Mouse (Mus musculus): ENCODE measurements around the gene Rpl29. TPM values are rescaled to one million over a fixed set of nuclear protein-coding genes. Genes with fewer than 3 reads are reported as not detected.

Rpl29 gene
- polyA plus RNA-seq, 1 experiment, result 237 TPM

GRCm38 (mm10) chr9:106454888-106455681, 25.8 kb downstream of the Rpl29 start:
- Histone ChIP-seq H3K4me1 (ENCODE audit: control insufficient read depth, insufficient read depth, low read length) (peaks cover 16% of the 10 kb centered on the region), H3K9me3 (replicated peaks; ENCODE audit: control insufficient read depth, insufficient read depth, low read length, poor library complexity, severe bottlenecking) (no peaks in the 10 kb centered on the region), H3K9ac (ENCODE audit: low read depth, poor library complexity, severe bottlenecking) (peak overlapping the region; percentile 82)

DNA sequence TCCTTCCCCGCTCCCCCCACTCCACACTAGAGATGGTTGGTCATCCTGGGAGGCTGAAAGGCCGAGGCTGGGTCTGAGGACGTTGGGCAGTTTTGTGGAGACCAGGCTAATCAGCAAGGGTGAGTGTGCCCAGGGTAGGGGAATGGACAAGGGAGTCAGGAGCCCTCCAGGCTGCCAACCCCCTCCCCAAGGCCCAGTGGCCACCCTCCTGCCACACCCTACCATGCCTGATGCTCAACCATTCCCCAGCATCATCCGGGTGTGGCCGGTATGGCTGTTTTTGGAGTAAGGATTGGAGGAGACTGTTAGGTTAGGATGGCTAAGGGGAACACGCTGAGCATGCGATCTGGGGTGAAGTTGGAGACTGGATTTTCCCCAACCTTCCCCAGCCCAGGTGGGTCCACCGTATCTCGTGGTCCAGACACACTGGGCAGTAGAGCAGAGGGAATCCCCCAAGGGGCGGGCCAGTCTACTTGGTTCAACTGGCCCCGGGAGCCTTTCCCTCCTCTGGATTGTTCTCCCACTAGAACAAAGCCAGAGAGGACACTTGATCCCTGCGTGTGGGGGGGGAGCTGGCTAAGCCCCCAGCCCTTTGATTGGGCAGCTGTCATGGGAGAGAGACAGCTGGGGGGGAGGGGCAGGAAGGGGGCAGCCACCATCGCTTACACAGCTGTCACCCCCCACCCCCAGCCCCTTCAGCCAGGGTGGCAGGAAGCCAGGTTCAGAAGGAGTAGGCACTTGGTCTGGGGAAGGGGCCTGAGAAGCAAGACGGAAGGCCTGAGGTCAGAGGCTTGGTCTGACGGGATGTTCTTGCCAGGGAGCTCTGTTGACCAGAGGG, 27.3 kb downstream of the Rpl29 start:
- no peaks in the 10 kb centered on the region for H3K27me3 ChIP-seq (ENCODE audit: control insufficient read depth, insufficient read depth, low read length, poor library complexity, severe bottlenecking)
- H3K4me1 ChIP-seq (ENCODE audit: control insufficient read depth, insufficient read depth, low read length), result peaks cover 14% of the 10 kb centered on the region
- H3K36me3 ChIP-seq (ENCODE audit: control insufficient read depth, insufficient read depth, low read length, poor library complexity, severe bottlenecking), result no peaks in the 10 kb centered on the region
- peak overlapping the region; percentile 82; the same call in 1 of the 2 replicates for H3K9ac ChIP-seq (ENCODE audit: low read depth, poor library complexity, severe bottlenecking)
- H3K27ac ChIP-seq (ENCODE audit: insufficient read depth, low read length), result peak overlapping the region; percentile 90
- no peak overlapping the region for H3K4me3 ChIP-seq (ENCODE audit: low read depth, low read length)
- no peak for TF ChIP-seq CTCF (IDR thresholded peaks at IDR 0.05; ENCODE audit: low read depth, low read length)
- 0 out of 2 replicates have a peak, but pooled peaks have one; percentile 48 for TF ChIP-seq EP300 (IDR thresholded peaks at IDR 0.05; ENCODE audit: insufficient read depth, low read depth, low read length)
- no peaks in the 10 kb centered on the region for H3K9me3 ChIP-seq (replicated peaks; ENCODE audit: control insufficient read depth, insufficient read depth, low read length, poor library complexity, severe bottlenecking)

More at GRCm38 (mm10) chr9:106454888-106455681, 25.8 kb downstream of the Rpl29 start:
- peak overlapping the region; percentile 65 for H3K4me3 ChIP-seq (ENCODE audit: low read depth, low read length)
- H3K36me3 ChIP-seq (ENCODE audit: control insufficient read depth, insufficient read depth, low read length, poor library complexity, severe bottlenecking), result no peaks in the 10 kb centered on the region
- H3K27ac ChIP-seq (ENCODE audit: insufficient read depth, low read length), result peak overlapping the region; percentile 90
- no peaks in the 10 kb centered on the region for H3K27me3 ChIP-seq (ENCODE audit: control insufficient read depth, insufficient read depth, low read length, poor library complexity, severe bottlenecking)
- TF ChIP-seq CTCF (IDR thresholded peaks at IDR 0.05; ENCODE audit: low read depth, low read length) (no peak), EP300 (IDR thresholded peaks at IDR 0.05; ENCODE audit: insufficient read depth, low read depth, low read length) (0 out of 2 replicates have a peak, but pooled peaks have one; percentile 24), POLR2A (IDR thresholded peaks at IDR 0.05; ENCODE audit: insufficient read depth, low read length) (no peak)

DNA sequence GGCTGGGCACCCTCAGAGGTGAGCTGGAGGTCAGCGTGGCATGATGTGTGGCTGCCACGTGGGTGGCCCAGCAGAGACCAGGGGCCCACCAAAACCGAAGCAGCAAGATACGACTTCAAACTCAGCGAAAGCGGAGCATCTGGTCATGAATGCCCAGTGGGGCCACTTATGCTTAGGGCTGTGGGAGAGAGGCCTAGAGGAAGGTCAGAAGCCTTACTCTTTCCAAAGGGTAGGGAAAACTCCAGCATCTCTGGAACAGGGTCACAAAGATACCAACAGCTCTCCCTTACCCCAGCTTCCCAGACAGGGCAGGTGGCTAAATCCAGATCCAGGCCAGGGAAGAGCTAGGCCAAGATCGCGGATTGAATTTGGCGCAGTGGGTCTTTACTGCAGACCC, 27.9 kb downstream of the Rpl29 start:
- H3K27me3 ChIP-seq (ENCODE audit: control insufficient read depth, insufficient read depth, low read length, poor library complexity, severe bottlenecking), result no peaks in the 10 kb centered on the region
- peaks cover 14% of the 10 kb centered on the region for H3K4me1 ChIP-seq (ENCODE audit: control insufficient read depth, insufficient read depth, low read length)
- H3K27ac ChIP-seq (ENCODE audit: insufficient read depth, low read length), result no peak overlapping the region
- no peak for TF ChIP-seq POLR2A (IDR thresholded peaks at IDR 0.05; ENCODE audit: insufficient read depth, low read length)
- no peak for TF ChIP-seq CTCF (IDR thresholded peaks at IDR 0.05; ENCODE audit: low read depth, low read length)
- TF ChIP-seq EP300 (IDR thresholded peaks at IDR 0.05; ENCODE audit: insufficient read depth, low read depth, low read length), result no peak
- no peaks in the 10 kb centered on the region for H3K36me3 ChIP-seq (ENCODE audit: control insufficient read depth, insufficient read depth, low read length, poor library complexity, severe bottlenecking)
- no peak overlapping the region for H3K9ac ChIP-seq (ENCODE audit: low read depth, poor library complexity, severe bottlenecking)
- no peak overlapping the region for H3K4me3 ChIP-seq (ENCODE audit: low read depth, low read length)
- H3K9me3 ChIP-seq (replicated peaks; ENCODE audit: control insufficient read depth, insufficient read depth, low read length, poor library complexity, severe bottlenecking), result no peaks in the 10 kb centered on the region

DNA sequence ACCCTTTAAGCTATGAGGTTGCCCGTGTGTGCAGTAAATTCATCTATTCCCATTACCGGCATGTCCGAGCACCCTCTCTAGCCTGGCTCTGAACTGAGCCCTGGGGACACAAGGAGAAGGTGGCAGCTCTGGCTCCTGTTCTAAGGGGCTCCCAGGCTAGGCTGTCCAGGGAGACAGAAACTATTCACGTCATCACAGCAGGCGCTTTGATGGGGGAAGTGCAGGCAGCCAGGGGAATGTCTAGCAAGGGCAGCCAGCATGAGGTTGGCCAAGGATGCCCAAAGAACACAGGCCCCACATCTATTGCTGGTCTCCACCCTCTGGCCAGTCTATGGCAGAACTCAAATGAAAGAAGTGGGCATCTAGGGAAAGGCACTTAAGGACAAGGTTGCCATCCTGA, 28.7 kb downstream of the Rpl29 start:
- H3K4me1 ChIP-seq (ENCODE audit: control insufficient read depth, insufficient read depth, low read length), result peaks cover 14% of the 10 kb centered on the region
- H3K9ac ChIP-seq (ENCODE audit: low read depth, poor library complexity, severe bottlenecking), result no peak overlapping the region
- TF ChIP-seq POLR2A (IDR thresholded peaks at IDR 0.05; ENCODE audit: insufficient read depth, low read length) (no peak), EP300 (IDR thresholded peaks at IDR 0.05; ENCODE audit: insufficient read depth, low read depth, low read length) (no peak)
- H3K9me3 ChIP-seq (replicated peaks; ENCODE audit: control insufficient read depth, insufficient read depth, low read length, poor library complexity, severe bottlenecking), result no peaks in the 10 kb centered on the region
- H3K27ac ChIP-seq (ENCODE audit: insufficient read depth, low read length), result no peak overlapping the region
- H3K27me3 ChIP-seq (ENCODE audit: control insufficient read depth, insufficient read depth, low read length, poor library complexity, severe bottlenecking), result no peaks in the 10 kb centered on the region
- no peaks in the 10 kb centered on the region for H3K36me3 ChIP-seq (ENCODE audit: control insufficient read depth, insufficient read depth, low read length, poor library complexity, severe bottlenecking)
- H3K4me3 ChIP-seq (ENCODE audit: low read depth, low read length), result no peak overlapping the region

GRCm38 (mm10) chr9:106459946-106460345, 30.7 kb downstream of the Rpl29 start:
- Histone ChIP-seq H3K9ac (ENCODE audit: low read depth, poor library complexity, severe bottlenecking) (no peak overlapping the region), H3K27ac (ENCODE audit: insufficient read depth, low read length) (no peak overlapping the region), H3K4me3 (ENCODE audit: low read depth, low read length) (no peak overlapping the region), H3K36me3 (ENCODE audit: control insufficient read depth, insufficient read depth, low read length, poor library complexity, severe bottlenecking) (no peaks in the 10 kb centered on the region), H3K4me1 (ENCODE audit: control insufficient read depth, insufficient read depth, low read length) (peaks cover 14% of the 10 kb centered on the region), H3K9me3 (replicated peaks; ENCODE audit: control insufficient read depth, insufficient read depth, low read length, poor library complexity, severe bottlenecking) (no peaks in the 10 kb centered on the region), H3K27me3 (ENCODE audit: control insufficient read depth, insufficient read depth, low read length, poor library complexity, severe bottlenecking) (no peaks in the 10 kb centered on the region)
- TF ChIP-seq EP300 (IDR thresholded peaks at IDR 0.05; ENCODE audit: insufficient read depth, low read depth, low read length), result no peak
- TF ChIP-seq POLR2A (IDR thresholded peaks at IDR 0.05; ENCODE audit: insufficient read depth, low read length), result no peak
